ENCODE assay signal across 8 mouse cellular contexts in the genomic region with DNA sequence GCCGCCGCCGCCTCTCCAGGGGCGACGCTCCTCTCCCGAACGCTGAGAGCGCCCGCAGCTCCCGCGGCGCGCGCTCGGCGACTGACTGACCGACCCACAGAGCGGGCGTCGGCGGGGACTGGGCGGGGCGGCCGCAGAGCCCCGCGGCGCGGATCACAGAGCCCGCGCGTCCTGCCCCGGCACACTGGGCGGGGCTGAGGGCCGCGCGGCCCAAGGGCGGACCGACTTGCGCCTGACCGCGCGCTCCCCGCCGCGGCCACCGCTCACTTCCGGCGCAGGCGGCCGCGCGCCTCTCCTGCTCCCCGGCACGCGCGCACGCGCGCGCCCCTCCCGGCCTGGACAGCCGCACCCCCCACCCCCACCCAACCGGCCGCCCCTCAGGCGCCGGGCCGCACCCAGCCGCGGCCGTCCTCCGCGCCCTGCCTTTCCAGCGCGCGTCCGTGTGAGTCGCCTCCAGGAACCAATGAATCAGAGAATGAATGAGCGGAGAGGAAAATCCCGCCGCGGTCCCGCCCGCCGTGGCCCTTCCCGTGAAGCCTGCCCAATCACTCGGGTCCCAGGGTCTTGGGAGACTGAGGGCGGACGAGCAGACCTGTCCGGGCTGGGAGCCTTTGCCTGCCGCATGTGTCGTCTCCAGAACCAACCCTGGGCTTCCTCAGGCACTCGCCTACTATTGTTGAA. TPM values are rescaled to one million over a fixed set of nuclear protein-coding genes. Genes with fewer than 3 reads are reported as not detected.
DNase-seq lines count a peak whose midpoint lies in the region; ATAC-seq and TF ChIP-seq lines count a peak whose summit lies in the region.

A gene (minus strand): TSS at position 474 of the 681 bp plus-strand sequence.

- peak; percentile 87 for ATAC-seq in frontal cortex, adult (ENCODE audit: low TSS enrichment)
- ATAC-seq in lung, embryonic 15.5 days (ENCODE audit: borderline replicate concordance, extremely low read depth, low FRiP score, low TSS enrichment) = peak; percentile 99

- peak within 1 kb of the TSS; percentile 93 for H3K9ac ChIP-seq in ES-E14 (ENCODE audit: insufficient read depth, low read depth, low read length, poor library complexity, severe bottlenecking)
- H3K9ac ChIP-seq in lung, embryonic 15.5 days = peak within 1 kb of the TSS; percentile 98

- H3K4me3 ChIP-seq in ES-E14 (ENCODE audit: insufficient read depth in 1 of 2, low read depth in 1 of 2, low read length in 2 of 2, poor library complexity in 1 of 2, severe bottlenecking in 1 of 2) = peak within 1 kb of the TSS; percentile 79 to 97
- H3K4me3 ChIP-seq in hindbrain, embryonic 10.5 days = peak within 1 kb of the TSS; percentile 98
- H3K4me3 ChIP-seq in lung, embryonic 15.5 days = peak within 1 kb of the TSS; percentile 98

- peak within 1 kb of the TSS; percentile 66 for H3K4me2 ChIP-seq in lung, embryonic 15.5 days

- H3K27ac ChIP-seq in ES-E14 (ENCODE audit: insufficient read depth, low read depth, low read length, poor library complexity, severe bottlenecking) = peak within 1 kb of the TSS; percentile 91
- H3K27ac ChIP-seq in hindbrain, embryonic 10.5 days = peak within 1 kb of the TSS; percentile 98
- peak within 1 kb of the TSS; percentile 95 for H3K27ac ChIP-seq in lung, embryonic 15.5 days

- no peaks in the 10 kb centered on the region for H3K9me3 ChIP-seq in ES-E14 (ENCODE audit: control insufficient read depth, insufficient read depth, low read depth, low read length)
- no peaks in the 10 kb centered on the region; the same call in 1 of the 2 replicates for H3K9me3 ChIP-seq in hindbrain, embryonic 10.5 days
- H3K9me3 ChIP-seq in lung, embryonic 15.5 days = no peaks in the 10 kb centered on the region

- in situ Hi-C loops in ES-E14 (cut with MboI; ENCODE audit: low sequenced_read_pairs in 2 of 2, unreplicated experiment in 2 of 2) = loop anchor here in 1 of 2 experiments (10.0 kb wide), 1 partner anchor 288 kb away; no protein-coding TSS in a partner anchor

- peak; percentile 69 for DNase-seq in ES-E14 (ENCODE audit: low read depth, low spot score)
- DNase-seq in cerebellum, adult 18-20 months = peak; percentile 81 to 92
- DNase-seq in hindbrain, embryonic 10.5 days (ENCODE audit: low spot score) = peak; percentile 85
- peak; percentile 18 for DNase-seq in layer of hippocampus, adult 9-10 months (ENCODE audit: low spot score)
- peak; percentile 43 for DNase-seq in ovary, postnatal 10 days (ENCODE audit: low spot score)
- DNase-seq in thymus, postnatal 0 days (ENCODE audit: low spot score) = peak; percentile 66

- peaks cover 7 to 12% of the 10 kb centered on the region in 2 experiments for H3K4me1 ChIP-seq in ES-E14 (ENCODE audit: control insufficient read depth in 2 of 2, insufficient read depth in 2 of 2, low read length in 2 of 2, poor library complexity in 1 of 2)
- H3K4me1 ChIP-seq in hindbrain, embryonic 10.5 days (replicated peaks) = peaks cover 20% of the 10 kb centered on the region
- peaks cover 4% of the 10 kb centered on the region; the same call in 1 of the 2 replicates for H3K4me1 ChIP-seq in lung, embryonic 15.5 days

- H3K36me3 ChIP-seq in ES-E14 (ENCODE audit: control insufficient read depth, insufficient read depth, low read length, poor library complexity, severe bottlenecking) = no peaks in the 10 kb centered on the region
- H3K36me3 ChIP-seq in hindbrain, embryonic 10.5 days = peaks cover 7% of the 10 kb centered on the region
- peaks cover 5% of the 10 kb centered on the region for H3K36me3 ChIP-seq in lung, embryonic 15.5 days

- under 1% methylated on average over 92 of the region's 92 CpGs for WGBS in hindbrain, embryonic 10.5 days
- under 1% methylated on average over 32 of the region's 92 CpGs for WGBS in lung, embryonic 15.5 days

- no peaks in the 10 kb centered on the region for H3K27me3 ChIP-seq in hindbrain, embryonic 10.5 days (ENCODE audit: insufficient read depth, poor library complexity, severe bottlenecking)
- H3K27me3 ChIP-seq in lung, embryonic 15.5 days = no peaks in the 10 kb centered on the region

TF ChIP-seq in ES-E14, 5 proteins besides CTCF, POLR2A, EP300 and RAD21:
- TF ChIP-seq MAFK (IDR thresholded peaks at IDR 0.05; ENCODE audit: insufficient read depth, low read depth, low read length) (no peak), ZNF384 (IDR thresholded peaks at IDR 0.05; ENCODE audit: low read depth, low read length) (no peak), ZC3H11A (IDR thresholded peaks at IDR 0.05; ENCODE audit: borderline replicate concordance, low read depth, low read length) (peak; percentile 30; the same call in 1 of the 2 replicates), CHD2 (IDR thresholded peaks at IDR 0.05; ENCODE audit: low read depth, low read length) (no peak), HCFC1 (IDR thresholded peaks at IDR 0.05; ENCODE audit: borderline replicate concordance, insufficient read depth, low read length) (no peak)

RNA-seq across cellular contexts. Expression of the gene that starts here (rescaled TPM):
- total RNA-seq in ES-E14 (2012; rRNA removed) = 36.5 and 39.5 TPM in 2 replicates
- 24.3 and 25.7 TPM in 2 replicates for polyA plus RNA-seq in hindbrain, embryonic 10.5 days (2016; fragmentation: Nextera tagmentation; extraction: Ambion mirVana)
- 37.0 and 42.4 TPM in 2 replicates for polyA plus RNA-seq in lung, embryonic 15.5 days (2015; fragmentation: Nextera tagmentation; extraction: Ambion mirVana)
- 6.9 and 8.7 TPM in 2 replicates for polyA plus RNA-seq in thymus, postnatal 0 days (2015; fragmentation: Nextera tagmentation; extraction: Ambion mirVana)

Comparison
In these comparisons a context has a peak if more than half of its experiments do, and no peak if none do; other contexts are left out.
1. Peak in every context shown above with its lines: DNase-seq, ATAC-seq, H3K4me3 ChIP-seq and H3K27ac ChIP-seq.
2. DNase-seq: peak in every context shown above with its lines; median percentile 86 in cerebellum, adult 18-20 months; 85 in hindbrain, embryonic 10.5 days; 69 in ES-E14; 66 in thymus, postnatal 0 days; 43 in ovary, postnatal 10 days; 18 in layer of hippocampus, adult 9-10 months.